Mouse (Mus musculus) bone marrow, adult 2 months (tissue): ENCODE data around the gene Pp2d1.

Experiments
- CTCF ChIP-seq: fragments of 200-500 bp; IDR thresholded peaks from 2 replicates; pipeline ENCODE4 v1.5.1; 2011; ENCODE audit warnings: low read length, control low read depth; ENCODE audit not compliant: control insufficient read depth, insufficient read depth
- POLR2A ChIP-seq: fragments of 200-500 bp; IDR thresholded peaks from 2 replicates; pipeline ENCODE4 v1.6.1; 2011; ENCODE audit warnings: low read depth, mild to moderate bottlenecking, control low read depth, low read length, borderline replicate concordance; ENCODE audit not compliant: control insufficient read depth

- no peak for TF ChIP-seq CTCF
- TF ChIP-seq POLR2A: no peak
These were observed 4.5 kb upstream of the Pp2d1 start for GRCm38 (mm10) chr17:53543591-53544324.
